Mouse (Mus musculus) lung, adult 2 months (tissue): ENCODE measurements around the gene Aktip.

Source experiments
- CTCF ChIP-seq: fragments of 200-500 bp; IDR thresholded peaks from 2 replicates; pipeline ENCODE4 v1.5.1; 2011; ENCODE audit warnings: mild to moderate bottlenecking, low read length, control low read depth; ENCODE audit not compliant: insufficient read depth
- POLR2A ChIP-seq: fragments of 200-500 bp; IDR thresholded peaks from 2 replicates; pipeline ENCODE4 v1.6.1; 2011; ENCODE audit warnings: low read depth, mild to moderate bottlenecking, control low read depth, low read length, borderline replicate concordance; ENCODE audit errors: extremely low read depth

GRCm38 (mm10) chr8:91081911-91082310, 117.9 kb downstream of the Aktip start:
- TF ChIP-seq CTCF (no peak), POLR2A (no peak)
